21 mouse cellular contexts compared by ENCODE assay signal in genomic region chr11:79134416-79135104, GRCm38 (mm10). TPM values are rescaled to one million over a fixed set of nuclear protein-coding genes. Genes with fewer than 3 reads are reported as not detected.
DNase-seq lines count a peak whose midpoint lies in the region; ATAC-seq and TF ChIP-seq lines count a peak whose summit lies in the region.
"Had no signal": no experiment of that assay in that cellular context is flagged by ENCODE, and none has a peak within 500 bp of the region (broad histone marks: within the 10 kb centered on the region; RNA-seq: fewer than 3 reads in every experiment).

No protein-coding gene starts in this region.

- no peak overlapping the region for H3K4me2 ChIP-seq in heart, embryonic 15.5 days
- H3K4me2 ChIP-seq in intestine, postnatal 0 days (replicated peaks; ENCODE audit: low read depth): no peak overlapping the region
- H3K4me2 ChIP-seq: forebrain, embryonic 13.5 days; liver, embryonic 11.5 days had no signal

- intact Hi-C loops in gastrocnemius, postnatal 36 days (cut with DNase I): no loop called here

- peaks cover 66% of the 10 kb centered on the region for H3K4me1 ChIP-seq in heart, embryonic 15.5 days (replicated peaks)
- peaks cover 14% of the 10 kb centered on the region for H3K4me1 ChIP-seq in intestine, postnatal 0 days (replicated peaks; ENCODE audit: control insufficient read depth, insufficient read depth, low read length)

- H3K4me3 ChIP-seq in heart, embryonic 15.5 days: no peak overlapping the region
- no peak overlapping the region for H3K4me3 ChIP-seq in intestine, postnatal 0 days (ENCODE audit: low read depth, low read length)
- H3K4me3 ChIP-seq: erythroblast, embryonic 14.5 days; forebrain, embryonic 13.5 days; heart, adult 2 months; left cerebral cortex, adult 2 months had no signal

- ATAC-seq in CD4-positive, CD25-positive, alpha-beta regulatory T cell, adult 4 months: no peak
- ATAC-seq in heart, embryonic 15.5 days (replicated peaks; ENCODE audit: insufficient number of reproducible peaks, insufficient read depth, low FRiP score, low read depth): 0 out of 2 replicates have a peak, but pooled peaks have one; percentile 15
- peak; percentile 71 for ATAC-seq in intestine, postnatal 0 days
- ATAC-seq: forebrain, embryonic 13.5 days; inflammation-experienced regulatory T-cells, adult 6 months; midbrain, embryonic 16.5 days had no signal

- H3K36me3 ChIP-seq in heart, embryonic 15.5 days: no peaks in the 10 kb centered on the region
- H3K36me3 ChIP-seq in intestine, postnatal 0 days (ENCODE audit: control insufficient read depth, insufficient read depth): peaks cover 5% of the 10 kb centered on the region; the same call in 1 of the 2 replicates

- H3K9me3 ChIP-seq in heart, embryonic 15.5 days (replicated peaks): no peaks in the 10 kb centered on the region
- no peaks in the 10 kb centered on the region for H3K9me3 ChIP-seq in intestine, postnatal 0 days (ENCODE audit: control insufficient read depth)
- H3K9me3 ChIP-seq: forebrain, embryonic 13.5 days had no signal

- H3K27ac ChIP-seq in heart, embryonic 15.5 days: no peak overlapping the region
- peak overlapping the region; percentile 70 for H3K27ac ChIP-seq in intestine, postnatal 0 days (ENCODE audit: low read depth, low read length)
- H3K27ac ChIP-seq: left cerebral cortex, adult 2 months had no signal

- WGBS in heart, embryonic 15.5 days: 74% methylated on average over 13 of the region's 13 CpGs
- WGBS in intestine, postnatal 0 days: 43% methylated on average over 13 of the region's 13 CpGs

- TF ChIP-seq CTCF in intestine, postnatal 0 days (IDR thresholded peaks at IDR 0.05; ENCODE audit: low read depth): no peak

- peak; percentile 45 for DNase-seq in CD4-positive, CD25-positive, alpha-beta regulatory T cell, adult 2 months (ENCODE audit: low read depth, low spot score)
- DNase-seq in heart, adult 9 months (ENCODE audit: low spot score in 2 of 2): no peak
- DNase-seq in CD4-positive helper T cell, adult 2 months (ENCODE audit: low read depth, low spot score): peak; percentile 67
- DNase-seq in urinary bladder, adult 18-20 months (ENCODE audit: low spot score in 2 of 2): no peak
- DNase-seq in gastrocnemius, postnatal 36 days: no peak
- DNase-seq: cerebellum, adult 2 months; heart, adult 2 months; layer of hippocampus, adult 9-11 months; left cerebral cortex, postnatal 4 days; lung, adult 2 months; retina, postnatal 1 day; right cerebral cortex, postnatal 4 days had no signal

- H3K9ac ChIP-seq in heart, embryonic 15.5 days: no peak overlapping the region
- no peak overlapping the region for H3K9ac ChIP-seq in intestine, postnatal 0 days (ENCODE audit: low read depth, low read length)
- H3K9ac ChIP-seq: forebrain, embryonic 13.5 days had no signal

- no peaks in the 10 kb centered on the region for H3K27me3 ChIP-seq in heart, embryonic 15.5 days
- no peaks in the 10 kb centered on the region for H3K27me3 ChIP-seq in intestine, postnatal 0 days (replicated peaks; ENCODE audit: control insufficient read depth, insufficient read depth, low read length)
- H3K27me3 ChIP-seq: forebrain, embryonic 13.5 days had no signal

RNA-seq across cellular contexts. Expression of gene Ksr1, which starts 11.6 kb away (rescaled TPM):
- 1 to 10 TPM; 2.5 to 4.1 TPM for polyA plus RNA-seq in CD4-positive, CD25-positive, alpha-beta regulatory T cell, adult 4 months (2017; shearing (Covaris generic))
- polyA plus RNA-seq in heart, embryonic 15.5 days (2015; fragmentation: Nextera tagmentation; extraction: Ambion mirVana): 3.2 and 4.1 TPM in 2 replicates
- 4.7 and 6.8 TPM in 2 replicates for polyA plus RNA-seq in intestine, postnatal 0 days (2015; fragmentation: Nextera tagmentation; extraction: Ambion mirVana)
- 10 to 100 TPM; 72.2 to 74.8 TPM for total RNA-seq in gastrocnemius, postnatal 36 days (2021)

Comparison
In these comparisons a context has a peak if more than half of its experiments do, and no peak if none do; other contexts are left out.
1. DNase-seq: peak in CD4-positive, CD25-positive, alpha-beta regulatory T cell, adult 2 months (single experiment) and CD4-positive helper T cell, adult 2 months (single experiment); none in heart, adult 9 months (0 of 2), urinary bladder, adult 18-20 months (0 of 2) and gastrocnemius, postnatal 36 days (0 of 2).